Mouse (Mus musculus) brain, adult 2 months (tissue): ENCODE results near the gene Bmper.

Source experiments
- DNase-seq: peaks from one replicate; pipeline ENCODE4 v3.0.0; 2011; ENCODE audit warnings: low read depth, low spot score

The Bmper gene

DNA sequence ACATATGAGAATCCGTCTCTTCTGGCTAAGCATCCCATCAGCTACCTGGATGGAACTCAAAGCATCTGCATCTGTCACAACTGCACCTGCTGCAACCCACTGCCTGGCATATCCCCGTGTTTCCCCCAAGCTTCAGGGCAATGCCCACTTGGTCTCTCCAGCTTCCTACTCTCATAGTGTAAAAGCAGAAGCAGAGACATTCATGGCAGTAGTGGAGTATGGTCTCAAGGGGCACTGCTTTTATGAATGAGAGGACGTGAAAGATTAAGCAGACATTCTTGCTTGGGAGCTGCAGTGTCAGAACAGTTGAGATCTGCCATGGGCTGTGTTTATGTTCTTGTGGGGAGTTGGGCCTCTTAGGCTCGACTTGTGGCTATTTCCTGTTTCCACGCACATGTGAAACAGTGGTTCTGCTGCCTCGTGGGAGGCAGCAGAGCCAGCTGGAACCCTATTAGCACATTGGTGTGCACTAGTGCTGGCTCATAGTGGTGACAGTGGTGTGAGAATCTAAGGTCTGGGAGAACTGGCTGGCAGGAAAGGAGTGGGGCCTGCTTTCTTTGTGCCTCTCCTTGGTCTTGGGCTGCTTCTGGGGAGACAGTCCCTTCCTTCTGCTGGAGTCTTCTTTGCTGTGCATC lies 12.6 kb downstream of the Bmper start:
- no peak for DNase-seq

DNA sequence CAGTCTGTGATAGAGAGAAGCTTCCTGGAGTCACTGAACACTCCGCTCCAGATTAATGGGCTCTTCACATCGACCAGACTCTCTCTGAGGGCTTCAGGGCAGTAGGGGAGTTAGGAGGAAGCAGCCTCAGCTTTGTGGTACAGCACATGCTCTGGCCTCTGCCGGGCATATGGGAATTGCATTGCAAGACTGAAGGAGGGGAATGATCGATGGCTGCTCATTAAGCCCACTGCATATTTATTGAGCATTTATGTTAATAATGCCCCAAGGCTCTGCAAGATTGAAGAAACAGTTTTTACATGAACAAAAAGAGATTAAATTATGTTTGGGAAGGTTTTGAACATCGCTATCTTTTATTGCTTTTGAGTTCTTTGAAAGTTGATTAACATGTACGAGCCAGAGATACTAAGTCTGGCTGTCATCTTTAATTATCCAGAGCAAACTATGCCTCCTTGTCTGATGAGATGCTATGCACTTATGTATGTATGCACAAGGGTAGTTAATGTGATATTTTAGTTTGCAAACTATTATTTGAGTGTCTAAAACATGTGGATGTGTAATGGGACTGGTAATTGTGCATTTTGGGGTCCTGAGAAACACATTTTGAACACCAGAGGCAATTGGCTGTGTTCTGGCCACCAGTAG lies 13.9 kb downstream of the Bmper start:
- DNase-seq: no peak

DNA sequence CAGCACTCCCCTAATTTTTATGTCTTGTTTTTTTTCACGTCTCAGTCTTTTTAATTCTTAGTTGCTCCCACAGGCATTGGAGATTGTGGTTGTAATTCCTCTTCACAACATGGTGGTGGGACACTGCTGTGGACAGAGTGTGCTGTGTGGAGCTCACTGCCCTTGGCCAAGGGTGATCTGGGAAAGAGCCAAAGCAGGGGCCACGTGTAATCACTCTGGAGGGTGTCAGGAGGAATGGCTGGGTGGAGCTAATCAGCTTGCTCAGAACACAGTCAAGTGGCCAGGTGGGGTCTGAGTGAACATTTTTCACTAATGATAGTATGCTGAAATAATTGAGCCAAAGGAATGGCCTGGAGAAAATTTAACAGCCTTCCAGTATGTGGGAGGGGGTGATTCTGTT lies 16.1 kb downstream of the Bmper start:
- DNase-seq: no peak

GRCm38 (mm10) chr9:23242911-23243310 lies 20.0 kb downstream of the Bmper start:
- peak; percentile 66 for DNase-seq

DNA sequence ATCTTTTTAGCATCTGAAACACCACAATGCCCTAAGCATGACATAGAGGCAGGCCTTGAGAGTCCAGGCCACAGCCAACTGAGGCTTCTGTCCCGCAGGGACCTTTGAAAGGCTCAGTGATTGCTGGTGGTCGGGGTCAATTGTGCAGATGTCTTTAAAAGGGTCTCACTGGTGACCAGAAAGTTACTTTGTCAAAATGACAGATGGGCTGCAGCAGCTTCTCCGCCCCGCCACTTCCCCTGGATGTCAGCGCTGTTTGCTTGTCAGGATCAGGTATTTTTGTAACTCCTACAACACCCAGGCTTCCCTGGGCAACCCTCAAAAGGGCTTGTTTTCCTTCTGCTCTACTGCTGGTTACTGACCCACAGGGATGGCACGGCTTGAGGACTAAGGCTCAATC lies 21.0 kb downstream of the Bmper start:
- no peak for DNase-seq

GRCm38 (mm10) chr9:23246389-23246788 lies 23.5 kb downstream of the Bmper start:
- DNase-seq: no peak

- DNase-seq: peak; percentile 87
Measured at GRCm38 (mm10) chr9:23250026-23250425, 27.1 kb downstream of the Bmper start.

DNA sequence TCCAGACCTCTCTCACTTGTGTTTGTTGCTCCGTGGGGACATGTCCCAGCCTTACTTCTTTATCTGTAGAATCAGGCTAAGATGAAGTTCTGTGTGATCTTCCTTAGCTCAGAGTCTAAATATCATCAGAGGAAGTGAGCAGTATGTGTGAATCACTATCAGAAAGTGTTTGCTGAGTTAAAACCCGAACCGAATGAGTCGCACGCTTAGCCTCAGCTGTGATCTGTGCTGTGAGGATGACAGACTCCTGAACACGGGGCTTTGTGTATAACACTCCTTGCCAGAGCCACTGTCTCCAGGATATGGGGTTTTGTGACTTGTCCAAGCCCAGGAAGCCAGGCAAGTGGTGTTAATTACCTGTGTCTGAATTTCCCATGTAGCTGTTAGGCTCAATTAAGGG lies 28.1 kb downstream of the Bmper start:
- DNase-seq: no peak

DNA sequence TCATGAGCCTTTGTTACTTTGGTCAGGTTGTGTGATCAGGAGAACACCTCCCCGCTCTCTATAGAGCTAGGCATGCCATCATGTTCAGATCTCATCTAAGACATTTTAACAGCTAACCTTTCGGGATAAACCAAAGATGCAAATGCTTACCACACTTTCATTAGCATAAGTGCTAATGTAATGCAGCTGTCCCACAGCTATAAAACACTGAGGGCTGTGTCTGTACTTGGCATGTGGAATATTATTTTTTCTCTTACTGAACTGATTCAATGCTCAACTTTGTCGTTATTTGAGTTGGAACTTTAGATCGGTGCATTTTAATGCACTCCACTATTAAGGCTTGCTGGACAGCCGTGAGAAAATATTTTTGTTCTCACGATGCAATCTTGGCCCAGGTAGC lies 30.7 kb downstream of the Bmper start:
- DNase-seq: no peak

- peak; percentile 47 for DNase-seq
Measured at GRCm38 (mm10) chr9:23254237-23255214, 31.6 kb downstream of the Bmper start.

DNA sequence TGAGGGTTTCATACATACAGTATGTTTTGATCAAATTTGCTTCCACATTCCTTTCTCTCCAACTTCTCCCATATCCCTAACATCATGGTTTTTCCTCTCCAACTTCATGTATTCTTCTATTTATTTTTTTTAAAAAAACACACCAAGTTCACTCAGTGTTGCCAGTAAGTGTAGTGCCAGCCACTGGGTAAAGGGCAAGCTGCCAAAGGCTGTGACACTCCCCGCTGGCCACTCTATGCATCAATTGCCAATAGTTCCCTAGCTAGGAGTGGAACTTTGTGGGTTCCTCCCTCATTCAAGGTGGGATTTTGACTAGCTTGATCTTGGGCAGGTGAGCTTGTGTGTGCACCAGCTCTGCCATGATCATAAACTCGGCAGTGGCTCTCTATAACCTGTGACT lies 33.0 kb downstream of the Bmper start:
- no peak for DNase-seq

DNA sequence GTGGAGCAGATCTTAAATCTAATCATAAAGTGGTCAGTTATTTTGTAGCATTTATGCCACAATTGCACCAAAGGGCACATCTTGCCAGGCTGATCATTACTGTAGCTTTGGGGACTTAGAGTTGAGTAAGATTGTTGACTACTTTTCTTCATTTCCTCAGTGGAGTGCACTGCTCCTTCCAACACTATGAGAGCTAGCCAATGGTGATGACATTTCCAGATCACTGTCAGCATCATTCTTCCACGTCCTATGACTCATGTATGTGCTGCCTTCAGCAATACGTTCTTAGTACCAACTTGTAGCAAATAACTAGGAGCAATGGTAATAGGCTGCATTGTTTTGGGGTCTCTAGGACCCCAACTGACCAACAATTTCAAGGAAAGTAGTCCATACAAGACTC lies 33.7 kb downstream of the Bmper start:
- no peak for DNase-seq

- no peak for DNase-seq
Measured at GRCm38 (mm10) chr9:23261834-23262233, 39.0 kb downstream of the Bmper start.

DNA sequence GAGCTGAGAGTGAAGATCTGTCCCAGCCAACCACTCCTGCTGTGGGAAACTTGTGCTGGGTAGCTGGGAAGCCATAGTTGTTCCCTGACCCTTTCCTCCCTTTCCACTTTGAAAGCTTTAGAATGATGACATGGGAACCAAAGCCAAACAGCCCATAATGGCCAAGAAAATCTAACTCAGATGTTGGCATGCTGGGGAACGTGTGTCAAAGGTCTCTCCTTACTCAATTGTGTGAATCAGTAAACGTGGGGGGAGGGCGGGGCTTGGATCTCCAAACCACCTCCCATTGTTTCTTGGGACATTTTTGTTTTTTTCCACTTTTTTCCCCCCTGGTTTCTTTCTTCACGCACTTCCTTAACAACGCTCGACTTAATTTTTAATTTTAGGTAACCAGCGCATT lies 40.0 kb downstream of the Bmper start:
- DNase-seq: no peak

- DNase-seq: peak; percentile 20
Measured at GRCm38 (mm10) chr9:23264471-23264870, 41.6 kb downstream of the Bmper start.

DNA sequence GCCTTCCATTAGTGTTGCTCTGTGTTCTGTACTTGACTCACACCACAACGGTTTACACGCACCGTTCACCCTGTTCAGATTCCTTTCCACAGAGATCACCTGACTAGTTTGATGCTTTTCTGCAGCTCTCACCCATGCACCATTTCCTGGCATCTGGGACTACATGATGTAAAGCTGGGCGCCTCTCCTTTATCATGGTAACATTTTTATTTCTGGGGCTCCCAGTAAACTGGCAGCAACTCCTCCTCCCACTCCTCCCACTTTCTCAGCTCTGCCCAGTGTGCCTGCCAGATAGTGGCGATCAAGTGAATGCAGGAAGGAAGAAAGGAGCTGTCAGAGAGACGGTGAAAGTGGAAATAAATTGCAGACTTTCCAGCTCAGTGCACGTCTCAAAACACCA lies 45.7 kb downstream of the Bmper start:
- DNase-seq: peak; percentile 76

DNA sequence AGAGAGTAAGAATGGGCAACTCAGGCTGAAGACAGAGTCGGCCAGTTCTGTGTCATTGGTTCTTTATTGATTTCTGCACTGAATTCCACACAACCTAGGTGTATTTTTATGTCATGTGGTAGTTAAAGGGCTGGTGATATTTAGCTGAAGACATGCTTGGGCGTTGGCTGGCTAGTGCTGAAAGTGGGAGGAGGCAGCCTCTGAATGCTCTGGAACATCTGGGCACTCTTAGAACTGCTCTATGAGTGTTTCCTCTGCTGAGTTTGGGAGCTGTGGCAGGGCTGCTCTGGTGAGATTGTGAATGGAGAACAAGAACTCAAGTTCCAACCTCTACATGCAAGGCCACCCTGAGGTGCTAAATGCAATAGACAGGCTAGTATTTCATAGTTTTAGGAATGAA lies 46.2 kb downstream of the Bmper start:
- peak; percentile 30 for DNase-seq

GRCm38 (mm10) chr9:23276244-23276643 lies 53.4 kb downstream of the Bmper start:
- no peak for DNase-seq

- peak; percentile 19 for DNase-seq
Measured at GRCm38 (mm10) chr9:23284940-23285460, 62.1 kb downstream of the Bmper start.

- DNase-seq: no peak
Measured at GRCm38 (mm10) chr9:23293574-23293973, 70.7 kb downstream of the Bmper start.

DNA sequence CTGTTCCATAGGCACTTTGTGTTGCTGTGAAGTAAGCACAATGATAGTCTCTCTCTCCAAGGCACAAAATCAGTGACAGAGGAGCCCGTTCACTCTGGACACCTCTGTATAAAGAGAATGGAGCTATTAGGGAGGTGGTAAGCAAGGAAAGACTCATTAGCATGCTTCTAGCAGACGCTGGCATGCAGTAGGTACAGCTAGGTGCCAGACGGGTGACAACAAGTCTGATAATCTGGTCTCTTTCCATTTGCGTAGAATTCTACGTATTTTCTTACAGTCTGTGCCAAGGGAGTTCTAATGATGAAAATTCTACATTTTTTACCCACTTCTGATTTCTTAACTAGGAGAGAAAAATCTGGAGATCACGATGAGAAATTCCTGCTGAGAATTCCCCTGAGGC lies 72.7 kb downstream of the Bmper start:
- DNase-seq: no peak

DNA sequence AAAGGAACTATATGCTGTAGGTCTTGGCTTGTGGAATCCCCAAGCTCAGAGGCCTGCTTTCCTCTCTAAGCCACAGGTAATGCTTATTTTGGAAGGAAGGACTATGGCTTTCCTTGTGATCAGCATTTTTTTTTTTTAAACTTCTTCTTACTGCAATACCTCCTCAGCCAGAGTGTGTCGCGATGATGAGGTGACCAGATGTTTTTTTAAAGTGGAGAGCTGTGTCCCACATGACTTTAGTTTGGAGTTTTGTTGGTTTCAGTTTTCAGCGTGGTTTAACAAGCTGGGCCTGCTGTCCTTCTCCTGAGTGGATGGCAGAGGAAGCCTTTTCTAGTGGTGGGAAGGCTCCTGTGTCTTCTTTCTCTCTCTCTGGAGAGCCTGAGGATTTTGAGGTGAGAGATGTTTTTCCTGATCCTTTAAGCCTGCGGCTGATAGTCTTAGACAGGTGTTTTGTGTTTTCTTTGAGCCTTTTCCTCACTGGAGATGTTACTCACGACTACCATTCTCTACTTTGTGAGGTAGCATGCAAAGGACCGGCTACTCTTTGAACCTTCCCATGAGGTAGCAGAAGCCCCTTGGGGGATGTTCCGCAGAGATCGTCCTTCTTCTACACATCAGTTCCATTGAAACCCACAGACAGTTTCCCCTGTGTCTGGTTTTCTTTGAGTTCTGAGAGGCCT lies 74.8 kb downstream of the Bmper start:
- no peak for DNase-seq
